Mouse (Mus musculus) B cell, adult 62 days (primary cell): ENCODE results near the gene Vmn1r114. TPM values are rescaled to one million over a fixed set of nuclear protein-coding genes. Genes with fewer than 3 reads are reported as not detected.

Source experiments
- total RNA-seq: library from RNA; stranded (reverse); gene quantifications from 4 replicates; pipeline ENCODE4 v1.2.4, GENCODE M21; 2023

Gene Vmn1r114
- not detected in 4 replicates for total RNA-seq

DNA sequence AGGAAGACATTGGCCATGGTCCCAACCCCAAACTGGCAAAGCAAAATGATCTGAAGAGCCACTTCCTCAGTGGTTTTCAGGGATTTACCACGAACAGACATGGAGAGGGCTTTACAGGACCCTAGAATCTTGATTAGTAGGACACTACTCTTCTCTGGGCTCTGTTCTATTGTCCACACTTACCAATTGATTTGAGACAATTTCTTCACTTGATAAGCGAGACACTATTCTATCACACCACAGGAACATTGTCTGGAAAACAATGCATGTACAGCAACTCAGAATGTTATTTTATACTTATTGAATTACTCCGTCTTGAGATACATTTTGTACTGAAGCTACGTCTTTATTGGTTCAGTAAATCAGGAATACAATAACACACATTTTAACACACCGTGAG lies at the start of gene Vmn1r114:
Gene Vmn1r114 (minus strand): TSS at position 101 of the 400 bp plus-strand sequence.

GRCm38 (mm10) chr7:20844885-20845284 lies 32.9 kb upstream of the Vmn1r114 start, which contains the start of gene Vmn1r115:
Gene Vmn1r115 (minus strand): TSS chr7:20844985.

DNA sequence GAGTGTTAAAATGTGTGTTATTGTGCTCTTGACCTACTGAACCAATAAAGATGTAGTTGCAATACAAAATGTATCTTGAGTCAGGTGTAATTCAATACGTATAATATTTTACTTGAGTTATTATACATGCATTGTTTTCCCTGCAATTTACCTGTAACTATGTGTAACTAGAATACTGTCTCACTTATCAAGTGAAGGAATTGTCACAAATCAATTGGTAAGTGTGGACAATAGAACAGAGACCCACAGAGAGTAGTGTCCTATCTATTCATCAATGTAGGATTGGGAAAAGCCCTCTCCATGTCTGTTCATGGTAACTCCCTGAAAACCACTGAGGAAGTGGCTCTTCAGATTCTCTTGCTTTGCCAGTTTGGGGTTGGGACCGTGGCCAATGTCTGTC lies 25.0 kb downstream of the Vmn1r114 start, which contains the start of gene Vmn1r113:
Gene Vmn1r113 (plus strand): TSS at position 301 of the 400 bp plus-strand sequence.

DNA sequence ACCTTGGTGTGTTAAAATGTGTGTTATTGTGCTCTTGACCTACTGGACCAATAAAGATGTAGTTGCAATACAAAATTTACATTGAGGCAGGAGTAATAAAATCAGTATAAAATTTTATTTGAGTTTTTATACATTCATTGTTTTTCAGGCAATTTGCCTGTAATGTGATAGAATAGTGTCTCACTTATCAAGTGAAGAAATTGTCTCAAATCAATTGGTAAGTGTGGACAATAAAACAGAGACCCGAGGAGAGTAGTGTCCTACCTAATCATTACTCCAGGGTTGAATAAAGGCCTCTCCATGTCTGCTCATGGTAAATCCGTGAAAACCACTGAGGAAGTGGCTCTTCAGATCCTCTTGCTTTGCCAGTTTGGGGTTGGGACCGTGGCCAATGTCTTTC lies 41.1 kb downstream of the Vmn1r114 start, which contains the start of gene Vmn1r112:
Gene Vmn1r112 (plus strand): TSS at position 301 of the 400 bp plus-strand sequence.

Other genes starting within 250 kb of the Vmn1r114 start
- gene Gm4141, start 235.9 kb downstream of the Vmn1r114 start, total RNA-seq = not detected in 4 replicates
- gene Gm4513, start 213.2 kb downstream of the Vmn1r114 start, total RNA-seq = not detected in 4 replicates
- not detected in 4 replicates for gene Vmn1r107, start 143.3 kb downstream of the Vmn1r114 start, total RNA-seq
- not detected in 4 replicates for gene Vmn1r111, start 109.0 kb downstream of the Vmn1r114 start, total RNA-seq
- gene Gm10668, start 81.6 kb downstream of the Vmn1r114 start, total RNA-seq = not detected in 4 replicates
- gene Vmn1r112, start 41.0 kb downstream of the Vmn1r114 start, total RNA-seq = not detected in 4 replicates
- not detected in 4 replicates for gene Vmn1r113, start 24.9 kb downstream of the Vmn1r114 start, total RNA-seq
- not detected in 4 replicates for gene Vmn1r115, start 32.8 kb upstream of the Vmn1r114 start, total RNA-seq
- not detected in 4 replicates for gene Vmn1r116, start 60.1 kb upstream of the Vmn1r114 start, total RNA-seq
- gene Vmn1r117, start 71.9 kb upstream of the Vmn1r114 start, total RNA-seq = not detected in 4 replicates
- not detected in 4 replicates for gene Vmn1r118, start 100.2 kb upstream of the Vmn1r114 start, total RNA-seq
- not detected in 4 replicates for gene Vmn1r119, start 200.3 kb upstream of the Vmn1r114 start, total RNA-seq
- not detected in 4 replicates for gene Vmn1r120, start 241.6 kb upstream of the Vmn1r114 start, total RNA-seq